Mouse (Mus musculus): Measurements from ENCODE around the gene Rbm8a.

GRCm38 (mm10) chr3:96635906-96636305 is 6.2 kb downstream of the Rbm8a start:
- TF ChIP-seq ELF1 (IDR thresholded peaks at IDR 0.05; ENCODE audit: low read depth, low read length) (no peak), CTCF (IDR thresholded peaks at IDR 0.05 in 2 of 3, conservative IDR thresholded peaks at IDR 0.05 in 1 of 3; ENCODE audit: control insufficient read depth in 1 of 3, insufficient read depth in 1 of 3, low read depth in 2 of 3, low read length in 3 of 3, poor library complexity in 1 of 3, severe bottlenecking in 1 of 3) (no peak), POLR2A (IDR thresholded peaks at IDR 0.05; ENCODE audit: control insufficient read depth in 1 of 2, insufficient read depth in 1 of 2, low read depth in 1 of 2, low read length in 2 of 2, poor library complexity in 1 of 2) (no peak), EP300 (IDR thresholded peaks at IDR 0.05; ENCODE audit: low read depth in 1 of 2, low read length in 2 of 2) (peak in 1 of 2 experiments; percentile 2; a peak in 2 of 4 replicates), ZC3H11A (IDR thresholded peaks at IDR 0.05; ENCODE audit: low read depth, low read length) (no peak), USF1 (IDR thresholded peaks at IDR 0.05; ENCODE audit: low read depth, low read length) (no peak), BHLHE40 (IDR thresholded peaks at IDR 0.05; ENCODE audit: borderline replicate concordance, low read depth, low read length) (no peak), GATA1 (IDR thresholded peaks at IDR 0.05; ENCODE audit: low read depth, low read length) (peak; percentile 29; the same call in 1 of the 2 replicates), NRF1 (IDR thresholded peaks at IDR 0.05; ENCODE audit: insufficient read depth, low read depth, low read length, poor library complexity, severe bottlenecking) (no peak), TAL1 (IDR thresholded peaks at IDR 0.05; ENCODE audit: low read length) (no peak), ZMIZ1 (IDR thresholded peaks at IDR 0.05; ENCODE audit: low read depth, low read length) (no peak), ZNF384 (IDR thresholded peaks at IDR 0.05; ENCODE audit: low read depth, low read length) (no peak)

Data from MEL (cell line).